Mouse (Mus musculus) B cell, adult 62 days (primary cell): ENCODE data around the gene Zcchc7. TPM values are rescaled to one million over a fixed set of nuclear protein-coding genes. Genes with fewer than 3 reads are reported as not detected.

Experiments
- total RNA-seq: library from RNA; stranded (reverse); gene quantifications from 4 replicates; pipeline ENCODE4 v1.2.4, GENCODE M21; 2023

Zcchc7 gene
- 167 to 186 TPM (median 178 TPM) in 4 replicates for total RNA-seq

DNA sequence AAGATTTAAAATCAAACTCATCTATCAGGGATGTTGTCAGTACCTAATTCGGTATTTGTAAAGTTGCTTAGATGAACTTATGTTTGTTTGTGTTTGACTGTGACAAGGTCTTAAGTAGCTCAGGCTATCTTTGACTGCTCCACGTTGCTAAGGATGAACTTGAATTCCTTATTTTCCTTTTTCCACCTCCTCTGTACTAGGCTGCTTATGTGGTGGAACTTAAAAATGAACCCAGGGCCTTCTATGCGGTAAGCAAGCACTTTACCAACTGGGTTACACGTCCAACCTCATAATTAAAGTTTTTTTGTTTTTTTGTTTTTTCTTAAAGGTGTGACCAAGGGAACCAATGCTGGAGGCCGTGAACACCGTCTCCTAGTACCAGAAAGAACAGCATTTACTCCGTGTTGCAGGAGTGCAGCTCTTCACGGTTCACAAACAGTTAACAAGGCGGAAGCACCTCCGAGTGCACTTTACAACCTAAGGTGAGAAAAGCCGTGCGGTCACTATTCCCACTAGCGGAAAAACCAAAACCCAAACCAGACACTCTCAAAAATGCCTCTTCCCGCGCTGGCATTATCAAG is at the start of gene Zcchc7:
Zcchc7 (plus strand) TSS at position 325 of the 581 bp plus-strand sequence.

DNA sequence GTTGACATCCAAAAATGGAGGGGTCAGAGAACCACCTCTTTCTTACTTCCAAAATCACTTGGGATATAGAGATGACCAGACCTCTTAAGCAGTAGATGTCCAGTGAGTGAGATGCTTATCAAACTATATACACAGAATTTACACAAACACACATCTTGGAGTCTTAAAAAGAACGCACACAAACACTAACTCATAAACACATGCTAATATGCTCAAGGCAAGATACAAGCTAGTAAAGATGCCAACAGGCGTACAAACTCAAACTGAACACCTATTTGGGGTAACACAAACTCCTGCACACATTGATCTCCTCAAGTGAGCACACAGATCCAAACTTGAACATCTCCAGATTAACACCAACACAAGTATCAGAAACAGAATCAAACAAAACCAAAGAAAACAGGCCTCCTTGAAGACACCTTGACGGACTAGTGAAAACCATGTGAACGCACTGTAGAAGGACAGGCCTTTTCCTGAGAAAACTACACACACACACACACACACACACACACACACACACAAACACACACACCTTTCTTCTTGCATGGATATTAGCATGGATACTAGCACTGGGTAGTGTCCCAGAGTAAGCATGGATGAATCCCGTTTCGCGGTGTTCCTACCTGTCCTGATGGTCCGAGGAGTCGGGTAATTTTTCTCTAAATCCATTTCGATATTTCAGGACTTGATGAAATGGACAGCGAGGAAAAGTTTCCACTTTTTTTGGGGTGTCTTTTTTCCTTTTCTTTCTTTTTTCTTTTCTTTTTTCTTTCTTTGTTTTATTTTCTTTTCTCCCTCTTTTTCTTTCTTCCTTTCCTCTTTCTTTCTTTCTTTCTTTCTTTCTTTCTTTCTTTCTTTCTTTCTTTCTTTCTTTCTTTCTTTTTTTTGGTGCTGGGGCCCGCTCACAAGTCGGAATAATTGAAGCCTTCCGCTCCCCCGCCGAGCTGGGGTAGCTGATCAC is 45.7 kb upstream of the Zcchc7 start, which contains the start of gene Pax5:
Pax5 (minus strand) TSS at position 748 of the 961 bp plus-strand sequence.

GRCm38 (mm10) chr4:44981280-44981973 is 225.8 kb downstream of the Zcchc7 start, which contains the start of gene Grhpr:
Gene Grhpr, plus strand, starts transcription at chr4:44981395.

Other genes starting within 250 kb of the Zcchc7 start
- 1,027 to 1,135 TPM (median 1,074 TPM) in 4 replicates for gene Pax5, start 45.4 kb upstream of the Zcchc7 start, total RNA-seq
- 22.6 to 24.8 TPM (median 24.0 TPM) in 4 replicates for gene Grhpr, start 225.5 kb downstream of the Zcchc7 start, total RNA-seq